Mouse (Mus musculus) kidney, postnatal 0 days (tissue): ENCODE measurements around the gene Olfr1278. TPM values are rescaled to one million over a fixed set of nuclear protein-coding genes. Genes with fewer than 3 reads are reported as not detected.
"Not testable (repeated sequence)": the region's sequence is repeated elsewhere in the genome, so short reads cannot be mapped to it uniquely, and the experiment has no call there.

Experiments used
- ATAC-seq: fragments of 200-750 bp; cut with Nextera tagmentation; replicated peaks from 2 replicates; pipeline ENCODE4 v1.8.0; 2017; ENCODE audit warnings: low read depth, moderate number of reproducible peaks, moderate TSS enrichment, moderate library complexity; ENCODE audit not compliant: low FRiP score
- DNase-seq: peaks from one replicate; pipeline ENCODE4 v3.0.0-alpha.2; 2016; ENCODE audit warnings: low spot score
- H3K27ac ChIP-seq: fragments of 300-500 bp; sonication (generic); 2 replicates; pipeline ENCODE4 v1.5.1; 2014; ENCODE audit warnings: mild to moderate bottlenecking
- H3K27me3 ChIP-seq: fragments of 300-500 bp; sonication (generic); 2 replicates; pipeline ENCODE4 v1.6.1; 2014; ENCODE audit warnings: low read length, mixed read lengths; ENCODE audit not compliant: insufficient read depth
- H3K36me3 ChIP-seq: fragments of 300-500 bp; sonication (generic); 2 replicates; pipeline ENCODE4 v1.6.1; 2014; ENCODE audit warnings: low read length, mixed read lengths; ENCODE audit not compliant: insufficient read depth
- H3K4me1 ChIP-seq: fragments of 300-500 bp; sonication (generic); replicated peaks from 2 replicates; pipeline ENCODE4 v1.6.1; 2014; ENCODE audit warnings: antibody characterized with exemption, low read length, mixed read lengths; ENCODE audit not compliant: insufficient read depth
- H3K4me2 ChIP-seq: fragments of 300-500 bp; sonication (generic); 2 replicates; pipeline ENCODE4 v1.6.1; 2014; ENCODE audit warnings: mild to moderate bottlenecking, low read length, moderate library complexity, mixed read lengths
- H3K4me3 ChIP-seq: fragments of 300-500 bp; sonication (generic); replicated peaks from 2 replicates; pipeline ENCODE4 v1.5.1; 2014; ENCODE audit warnings: low read depth, low read length
- H3K9ac ChIP-seq: fragments of 300-500 bp; sonication (generic); 2 replicates; pipeline ENCODE4 v1.6.1; 2014; ENCODE audit warnings: low read depth, low read length
- H3K9me3 ChIP-seq: fragments of 300-500 bp; sonication (generic); replicated peaks from 2 replicates; pipeline ENCODE4 v1.6.1; 2016; ENCODE audit warnings: low read length, inconsistent platforms, mixed read lengths
- CTCF ChIP-seq: IDR thresholded peaks from 2 replicates; pipeline ENCODE4 v1.5.1; 2016; ENCODE audit warnings: antibody characterized with exemption, low read depth, mild to moderate bottlenecking, moderate library complexity
- WGBS: fragments of 180-500 bp; shearing (Covaris S2); extraction: QIAGEN DNeasy Blood & Tissue Kit; methylation state at CpG from one replicate; pipeline ENCODE4 v1.1.7; 2014; 5-methylcytosine and 5-hydroxymethylcytosine counted together
- polyA plus RNA-seq: library from polyadenylated mRNA; unstranded; fragments of >200 nt; fragmentation: Nextera tagmentation; extraction: Ambion mirVana; gene quantifications from 2 replicates; pipeline ENCODE4 v1.2.1, GENCODE M21; 2015

The Olfr1278 gene
- not detected in 2 replicates for polyA plus RNA-seq

GRCm38 (mm10) chr2:111289836-111290235, at the start of gene Olfr1278:
Gene Olfr1278 (plus strand): TSS chr2:111290136.
- Histone ChIP-seq H3K9ac (no peak within 1 kb of the TSS), H3K27ac (no peak within 1 kb of the TSS), H3K36me3 (no peaks in the 10 kb centered on the region), H3K4me3 (no peak within 1 kb of the TSS), H3K4me1 (no peaks in the 10 kb centered on the region), H3K4me2 (no peak within 1 kb of the TSS), H3K27me3 (no peaks in the 10 kb centered on the region), H3K9me3 (no peaks in the 10 kb centered on the region)
- no peak for TF ChIP-seq CTCF
- DNase-seq (no peak), ATAC-seq (no peak)

- DNase-seq (no peak), ATAC-seq (no peak)
- Histone ChIP-seq H3K4me3 (no peak within 1 kb of the TSS), H3K4me1 (no peaks in the 10 kb centered on the region), H3K4me2 (no peak within 1 kb of the TSS), H3K27me3 (no peaks in the 10 kb centered on the region), H3K27ac (no peak within 1 kb of the TSS), H3K36me3 (no peaks in the 10 kb centered on the region), H3K9me3 (no peaks in the 10 kb centered on the region), H3K9ac (no peak within 1 kb of the TSS)
- no peak for TF ChIP-seq CTCF
These were observed 35.7 kb upstream of the Olfr1278 start, which contains the start of gene Olfr1276 for GRCm38 (mm10) chr2:111254216-111254615. Gene Olfr1276 (plus strand): TSS chr2:111254516.

GRCm38 (mm10) chr2:111274006-111274405, 15.9 kb upstream of the Olfr1278 start, which contains the start of gene Olfr1277:
Gene Olfr1277 (minus strand): TSS chr2:111274106.
- Histone ChIP-seq H3K27ac (no peak within 1 kb of the TSS), H3K36me3 (no peaks in the 10 kb centered on the region), H3K4me1 (no peaks in the 10 kb centered on the region), H3K9ac (no peak within 1 kb of the TSS), H3K4me3 (no peak within 1 kb of the TSS), H3K27me3 (no peaks in the 10 kb centered on the region), H3K9me3 (no peaks in the 10 kb centered on the region), H3K4me2 (no peak within 1 kb of the TSS)
- no peak for TF ChIP-seq CTCF
- DNase-seq (no peak), ATAC-seq (no peak)
- 64% methylated on average over 2 of the region's 2 CpGs for WGBS

- H3K4me3 ChIP-seq = no peak overlapping the region
- no peak overlapping the region for H3K9ac ChIP-seq
- TF ChIP-seq CTCF = no peak
- no peak overlapping the region for H3K4me2 ChIP-seq
- ATAC-seq (0 out of 2 replicates have a peak, but pooled peaks have one; percentile 54), DNase-seq (no peak)
- H3K27ac ChIP-seq = no peak overlapping the region
- no peaks in the 10 kb centered on the region for H3K27me3 ChIP-seq
- H3K36me3 ChIP-seq = no peaks in the 10 kb centered on the region
- H3K9me3 ChIP-seq = no peaks in the 10 kb centered on the region
- H3K4me1 ChIP-seq = no peaks in the 10 kb centered on the region
These were observed 8.6 kb downstream of the Olfr1278 start for GRCm38 (mm10) chr2:111298541-111298940.

GRCm38 (mm10) chr2:111300374-111300773, 10.4 kb downstream of the Olfr1278 start, which contains the start of gene Olfr1279:
Gene Olfr1279 (plus strand): TSS chr2:111300635.
- no peaks in the 10 kb centered on the region for H3K9me3 ChIP-seq
- no peaks in the 10 kb centered on the region for H3K27me3 ChIP-seq
- TF ChIP-seq CTCF = no peak
- H3K4me2 ChIP-seq = no peak within 1 kb of the TSS
- no peak within 1 kb of the TSS for H3K4me3 ChIP-seq
- DNase-seq (no peak), ATAC-seq (no peak)
- H3K4me1 ChIP-seq = no peaks in the 10 kb centered on the region
- H3K9ac ChIP-seq = no peak within 1 kb of the TSS
- H3K36me3 ChIP-seq = no peaks in the 10 kb centered on the region
- H3K27ac ChIP-seq = no peak within 1 kb of the TSS

- DNase-seq (no peak), ATAC-seq (no peak)
- Histone ChIP-seq H3K9ac (no peak within 1 kb of the TSS), H3K36me3 (no peaks in the 10 kb centered on the region), H3K27ac (no peak within 1 kb of the TSS), H3K4me1 (no peaks in the 10 kb centered on the region), H3K4me3 (no peak within 1 kb of the TSS), H3K4me2 (no peak within 1 kb of the TSS), H3K27me3 (no peaks in the 10 kb centered on the region), H3K9me3 (no peaks in the 10 kb centered on the region)
- no peak for TF ChIP-seq CTCF
These were observed 23.8 kb downstream of the Olfr1278 start, which contains the start of gene Olfr1280 for GRCm38 (mm10) chr2:111313717-111314116. Gene Olfr1280 (plus strand): TSS chr2:111314017.

- Histone ChIP-seq H3K27me3 (no peaks in the 10 kb centered on the region), H3K36me3 (no peaks in the 10 kb centered on the region), H3K9me3 (no peaks in the 10 kb centered on the region), H3K27ac (no peak within 1 kb of the TSS), H3K4me3 (no peak within 1 kb of the TSS), H3K4me1 (no peaks in the 10 kb centered on the region), H3K4me2 (no peak within 1 kb of the TSS), H3K9ac (no peak within 1 kb of the TSS)
- no peak for DNase-seq
- WGBS = 75% methylated on average over 2 of the region's 2 CpGs
- no peak for ATAC-seq
- no peak for TF ChIP-seq CTCF
These were observed 36.3 kb downstream of the Olfr1278 start, which contains the start of gene Olfr1281 for GRCm38 (mm10) chr2:111326220-111326619. Gene Olfr1281 (plus strand): TSS chr2:111326520.

- not testable (repeated sequence) for H3K27ac ChIP-seq, H3K36me3 ChIP-seq, H3K27me3 ChIP-seq, H3K4me1 ChIP-seq, ATAC-seq, H3K9me3 ChIP-seq, H3K9ac ChIP-seq, H3K4me2 ChIP-seq, DNase-seq, H3K4me3 ChIP-seq
- WGBS = 88% methylated on average over 5 of the region's 5 CpGs
These were observed 43.8 kb downstream of the Olfr1278 start for GRCm38 (mm10) chr2:111333721-111334120.
